Mouse (Mus musculus): ENCODE data around the gene Jph3.

Jph3 gene

DNA sequence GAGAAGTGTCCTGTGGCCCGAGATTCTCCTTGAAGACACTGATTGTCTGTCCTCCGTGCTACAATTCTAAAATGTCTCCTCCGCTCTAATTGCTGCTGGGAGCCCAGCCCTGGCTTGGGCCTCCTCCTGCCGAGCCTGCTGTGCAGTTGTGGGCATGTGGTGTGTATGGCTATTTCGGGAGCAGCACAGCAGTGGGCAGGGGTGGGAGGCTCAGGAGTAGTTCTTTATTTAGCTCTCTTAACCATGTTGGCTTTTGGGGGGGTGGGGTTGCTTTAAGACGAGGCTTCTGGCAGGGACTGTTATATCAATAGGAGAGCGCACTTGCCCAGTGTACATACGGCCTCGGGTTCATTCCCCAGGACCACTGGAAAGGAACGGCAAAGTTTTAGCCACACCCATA is 57.1 kb downstream of the Jph3 start:
- no peak for DNase-seq (ENCODE audit: low read depth, low spot score)

DNA sequence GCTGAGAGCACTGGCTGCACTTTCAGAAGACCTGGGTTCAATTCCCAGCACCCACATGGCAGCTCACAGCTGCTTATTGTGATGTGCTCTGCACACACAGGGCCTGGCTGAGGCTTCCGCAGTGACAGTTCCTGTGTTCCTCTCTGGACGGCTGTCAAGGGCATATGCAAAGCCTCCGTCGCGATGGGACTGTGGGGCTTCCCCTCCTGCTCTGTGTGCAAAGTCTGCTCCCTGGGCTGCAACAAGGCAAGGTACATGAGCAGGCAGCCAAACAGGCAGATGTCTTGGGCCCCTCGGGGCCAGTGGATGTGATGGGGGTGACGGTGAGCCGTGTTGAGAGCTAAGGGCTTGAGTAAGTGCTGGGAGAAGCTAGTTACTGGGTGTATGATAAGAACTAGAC is 59.4 kb downstream of the Jph3 start:
- DNase-seq (ENCODE audit: low read depth, low spot score), result no peak

- no peak for DNase-seq (ENCODE audit: low read depth, low spot score)
Observed at GRCm38 (mm10) chr8:121792159-121792558, 62.7 kb downstream of the Jph3 start.

DNA sequence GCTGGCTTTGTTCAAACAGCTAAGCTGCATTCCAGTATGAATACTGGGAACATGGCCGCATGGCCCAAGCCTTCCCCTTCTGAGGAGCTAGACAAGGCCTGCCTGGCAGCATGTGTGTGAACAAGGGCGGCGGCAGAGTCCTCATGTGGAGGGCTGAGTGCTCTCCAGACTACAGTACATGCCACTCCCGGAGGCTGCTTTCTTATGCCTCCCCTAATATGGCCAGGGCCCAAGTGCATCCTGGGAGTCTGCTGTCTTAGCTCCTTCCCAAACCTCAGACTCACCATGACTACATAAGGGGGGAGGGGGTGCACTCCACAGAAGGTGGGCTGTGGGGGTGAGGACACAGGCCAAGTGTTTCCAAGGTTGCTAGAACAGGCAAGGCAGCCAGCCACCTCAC is 63.2 kb downstream of the Jph3 start:
- peak; percentile 42 for DNase-seq (ENCODE audit: low read depth, low spot score)

- DNase-seq (ENCODE audit: low read depth, low spot score), result peak; percentile 70
Observed at GRCm38 (mm10) chr8:121794151-121794550, 64.7 kb downstream of the Jph3 start.

GRCm38 (mm10) chr8:121795461-121795860 is 66.0 kb downstream of the Jph3 start:
- DNase-seq (ENCODE audit: low read depth, low spot score), result no peak

GRCm38 (mm10) chr8:121796406-121796805 is 67.0 kb downstream of the Jph3 start:
- no peak for DNase-seq (ENCODE audit: low read depth, low spot score)

- DNase-seq (ENCODE audit: low read depth, low spot score), result no peak
Observed at GRCm38 (mm10) chr8:121798401-121798800, 69.0 kb downstream of the Jph3 start.

DNA sequence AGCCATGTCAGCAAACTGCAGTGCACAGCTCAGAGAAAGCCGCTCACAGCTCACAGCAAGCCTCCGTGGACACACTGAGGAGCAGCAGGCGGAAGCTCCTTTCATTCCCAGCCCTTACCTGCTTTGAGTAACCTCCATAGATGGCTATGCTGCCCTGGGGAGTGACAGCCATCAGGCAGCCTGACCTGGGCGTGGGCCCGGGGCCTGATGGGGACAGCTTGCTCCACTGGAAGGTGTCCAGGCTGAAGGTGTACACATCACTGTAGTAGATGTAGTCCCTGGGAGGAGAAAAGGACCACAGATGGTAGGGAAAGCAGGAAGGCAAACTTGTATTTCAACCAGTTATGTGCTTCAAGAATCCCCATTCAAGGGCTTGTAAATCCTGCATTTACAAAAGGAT is 75.4 kb downstream of the Jph3 start:
- no peak for DNase-seq (ENCODE audit: low read depth, low spot score)

GRCm38 (mm10) chr8:121806126-121806525 is 76.7 kb downstream of the Jph3 start:
- DNase-seq (ENCODE audit: low read depth, low spot score), result no peak

- peak; percentile 49 for DNase-seq (ENCODE audit: low read depth, low spot score)
Observed at GRCm38 (mm10) chr8:121808032-121808431, 78.6 kb downstream of the Jph3 start.

GRCm38 (mm10) chr8:121809524-121810155 is 80.2 kb downstream of the Jph3 start:
- DNase-seq (ENCODE audit: low read depth, low spot score), result no peak

GRCm38 (mm10) chr8:121811502-121811901 is 82.1 kb downstream of the Jph3 start:
- DNase-seq (ENCODE audit: low read depth, low spot score), result no peak

DNA sequence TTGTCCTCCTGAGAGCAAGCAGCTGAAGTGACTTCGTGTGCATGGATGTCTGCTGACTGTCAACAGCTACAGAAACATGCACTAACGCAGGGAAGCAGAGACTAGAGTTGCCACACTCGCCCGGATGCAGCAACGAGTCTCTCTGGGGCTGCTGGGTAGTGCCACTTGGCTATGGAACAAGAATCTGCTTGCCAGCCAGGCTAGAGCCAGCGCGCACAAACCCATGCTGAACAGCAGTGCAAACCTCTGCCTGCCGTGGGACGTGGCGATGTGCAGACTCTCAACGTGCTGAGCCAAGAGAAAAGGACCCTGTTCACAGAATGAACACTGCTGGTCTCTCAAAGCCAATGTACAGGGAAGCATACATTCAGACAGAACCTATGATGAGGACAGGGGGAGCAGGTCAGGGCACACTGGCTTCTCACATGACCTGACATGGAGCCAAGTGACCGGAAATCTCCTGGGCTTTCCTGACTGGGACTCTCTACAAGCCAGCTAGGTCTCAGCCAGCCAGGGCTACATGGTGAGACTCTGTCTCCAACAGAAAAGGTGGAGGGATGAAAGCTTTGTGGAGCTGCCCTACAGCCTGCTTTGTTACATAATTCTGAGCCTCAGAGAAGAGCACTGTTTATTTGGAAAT is 82.6 kb downstream of the Jph3 start:
- no peak for DNase-seq (ENCODE audit: low read depth, low spot score)

DNA sequence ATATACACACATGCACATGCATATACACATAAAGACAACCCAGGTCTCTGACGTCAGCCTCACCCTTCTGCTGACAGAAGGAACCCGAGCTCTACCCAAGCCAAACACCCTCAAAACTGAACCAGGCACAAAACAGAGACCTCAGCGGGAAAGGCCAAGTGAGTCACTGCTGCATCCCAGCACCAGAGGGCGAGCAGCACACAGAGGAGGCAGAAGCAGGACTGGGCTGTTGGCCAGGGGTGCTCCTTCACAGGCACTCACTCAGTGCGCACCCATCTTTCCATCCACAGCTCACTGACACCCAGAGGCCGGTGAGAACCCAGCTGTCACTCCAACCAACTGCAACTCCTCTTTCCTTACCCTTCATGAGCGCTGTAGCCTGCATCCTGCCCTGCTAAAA is 88.8 kb downstream of the Jph3 start:
- DNase-seq (ENCODE audit: low read depth, low spot score), result no peak

GRCm38 (mm10) chr8:121820840-121821239 is 91.4 kb downstream of the Jph3 start:
- no peak for DNase-seq (ENCODE audit: low read depth, low spot score)

GRCm38 (mm10) chr8:121821320-121821719 is 91.9 kb downstream of the Jph3 start:
- peak; percentile 26 for DNase-seq (ENCODE audit: low read depth, low spot score)

DNA sequence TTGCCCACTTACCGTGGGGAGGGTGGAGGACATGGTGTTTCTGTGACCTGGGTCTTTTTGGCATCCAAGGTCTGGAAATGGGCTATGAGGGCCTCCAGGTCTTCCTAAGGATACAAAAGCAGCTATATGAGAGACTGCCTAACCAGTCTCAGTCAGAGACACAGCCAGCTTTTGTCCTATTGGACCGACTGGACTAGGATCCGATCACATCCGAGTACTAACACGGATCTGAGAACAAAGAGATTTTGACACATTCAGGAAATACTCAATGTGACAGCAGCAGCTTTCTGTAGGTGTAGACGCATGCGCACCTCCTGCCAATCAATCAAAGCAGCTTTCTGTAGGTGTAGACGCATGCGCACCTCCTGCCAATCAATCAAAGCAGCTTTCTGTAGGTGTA is 92.3 kb downstream of the Jph3 start:
- peak; percentile 60 for DNase-seq (ENCODE audit: low read depth, low spot score)

- peak; percentile 32 for DNase-seq (ENCODE audit: low read depth, low spot score)
Observed at GRCm38 (mm10) chr8:121827726-121828125, 98.3 kb downstream of the Jph3 start.

DNA sequence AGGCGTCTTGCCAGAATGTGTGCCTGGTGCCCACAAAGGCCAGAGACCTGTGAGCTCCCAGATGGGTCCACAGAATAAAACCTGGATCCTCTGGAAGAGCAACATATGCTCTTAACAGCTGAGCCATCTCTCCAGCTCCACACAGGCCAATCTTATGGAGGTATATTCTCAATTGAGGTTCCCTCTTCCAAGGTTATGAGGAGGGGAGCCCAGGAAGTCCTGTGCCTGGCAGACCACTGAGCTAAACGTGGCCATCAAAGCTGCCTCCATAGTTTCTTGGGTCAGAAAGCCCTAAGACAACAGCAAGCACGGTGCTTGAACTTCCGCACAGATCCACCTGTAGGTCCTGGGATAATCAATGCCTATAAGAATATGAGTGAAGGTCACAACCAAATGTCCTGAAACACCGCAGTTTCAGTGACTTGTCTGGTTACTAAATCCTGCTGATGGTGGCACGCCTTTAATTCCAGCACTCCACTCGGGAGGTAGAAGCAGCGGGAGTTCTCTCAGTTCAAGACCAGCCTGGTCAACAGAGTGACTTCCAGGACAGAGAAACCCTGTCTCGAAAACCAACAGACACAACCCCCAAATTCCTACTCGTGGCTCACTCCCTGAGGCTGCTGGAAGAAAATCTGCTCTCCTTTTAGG is 99.1 kb downstream of the Jph3 start:
- DNase-seq (ENCODE audit: low read depth, low spot score), result no peak

DNA sequence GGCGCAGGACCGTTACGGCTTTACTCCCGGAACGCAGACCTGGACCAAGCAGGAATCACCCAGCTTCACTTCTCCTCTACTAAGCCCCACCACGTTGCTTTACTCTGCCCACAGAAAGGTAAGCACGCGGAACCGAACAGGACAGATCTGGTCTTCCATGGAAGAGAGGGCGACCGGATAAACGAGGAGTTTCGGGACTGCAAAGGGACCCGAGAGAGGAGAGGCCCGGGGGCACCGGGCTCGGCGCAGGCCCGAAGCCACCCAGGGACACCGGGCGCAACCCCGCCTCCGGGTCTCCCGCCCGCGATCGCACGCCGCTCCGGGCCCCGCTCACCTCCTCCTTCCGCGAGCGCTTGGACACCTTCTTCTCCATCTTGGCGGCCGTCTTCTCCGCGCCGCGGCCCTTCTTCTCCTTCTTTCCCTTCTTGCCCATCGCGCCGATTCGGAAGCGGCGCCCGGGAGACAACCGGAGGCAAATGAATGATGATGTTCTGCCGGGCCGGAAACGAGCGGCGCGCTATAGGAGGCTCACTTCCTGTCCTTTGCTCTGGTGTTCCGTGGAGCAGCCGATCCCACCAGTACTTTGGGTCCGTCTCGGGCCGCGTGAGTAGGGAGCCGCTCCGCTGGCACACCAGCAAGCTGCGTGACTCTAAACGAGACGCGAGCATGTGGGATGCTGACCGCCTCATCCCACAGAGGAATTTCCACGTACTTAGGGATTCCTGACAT is 99.8 kb downstream of the Jph3 start, which contains the start of gene Klhdc4:
Gene Klhdc4 (minus strand): TSS at position 522 of the 729 bp plus-strand sequence.
- DNase-seq (ENCODE audit: low read depth, low spot score), result peak; percentile 95

DNA sequence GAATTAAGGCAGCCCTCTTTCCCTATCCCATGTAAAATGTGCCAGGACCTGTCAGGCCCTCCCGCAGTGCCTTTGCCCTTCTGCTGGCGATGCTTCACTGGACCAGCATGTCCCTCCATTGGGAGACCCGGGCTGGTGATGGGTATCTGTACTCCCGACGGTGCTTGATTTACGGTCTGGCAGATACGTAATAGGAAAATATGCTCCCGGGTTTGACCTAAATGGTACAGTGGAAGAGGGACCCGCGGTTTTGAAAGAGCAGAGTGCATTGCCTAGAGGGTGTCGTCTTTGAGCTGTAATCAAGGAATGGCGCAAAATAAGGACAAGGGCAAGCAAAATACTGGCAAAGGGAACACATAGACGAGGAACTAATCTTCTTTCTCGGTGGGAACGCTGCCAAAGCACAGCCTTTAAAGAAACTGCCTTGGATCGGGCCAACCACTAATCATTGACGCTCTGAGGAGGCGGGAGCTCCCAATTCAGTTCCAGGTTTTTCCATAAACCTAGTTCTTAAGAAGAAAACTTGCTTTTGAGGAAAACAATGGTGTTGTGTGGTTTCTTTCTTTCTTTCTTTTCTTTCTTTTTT is 100.4 kb downstream of the Jph3 start:
- no peak for DNase-seq (ENCODE audit: low read depth, low spot score)

All from R1 (cell line).